Comparison of ENCODE assay signal across 13 mouse cellular contexts in genomic region chr10:14179424-14180339, GRCm38 (mm10).
DNase-seq lines count a peak whose midpoint lies in the region; ATAC-seq and TF ChIP-seq lines count a peak whose summit lies in the region.
"Had no signal": no experiment of that assay in that cellular context is flagged by ENCODE, and none has a peak within 500 bp of the region (broad histone marks: within the 10 kb centered on the region; RNA-seq: fewer than 3 reads in every experiment).

No protein-coding gene starts in this region.

- H3K4me3 ChIP-seq in hindbrain, embryonic 16.5 days (ENCODE audit: low read length) = no peak overlapping the region
- no peak overlapping the region for H3K4me3 ChIP-seq in hindbrain, embryonic 12.5 days
- H3K4me3 ChIP-seq in cortical plate, adult 2 months (ENCODE audit: insufficient read depth, low read length) = no peak overlapping the region
- H3K4me3 ChIP-seq: embryonic facial prominence, embryonic 13.5 days had no signal

- H3K9me3 ChIP-seq in hindbrain, embryonic 16.5 days (ENCODE audit: control insufficient read depth, low read length) = no peaks in the 10 kb centered on the region
- no peaks in the 10 kb centered on the region for H3K9me3 ChIP-seq in hindbrain, embryonic 12.5 days (replicated peaks)
- H3K9me3 ChIP-seq: embryonic facial prominence, embryonic 13.5 days had no signal

- peak; percentile 70 to 85 for DNase-seq in layer of hippocampus, postnatal 14 days (ENCODE audit: low spot score in 2 of 2)
- DNase-seq in right cerebral cortex, adult 2 months (ENCODE audit: low spot score in 2 of 2) = peak; percentile 49 to 71
- no peak for DNase-seq in lung, postnatal 4 days
- DNase-seq in lung, postnatal 25 days (ENCODE audit: low spot score) = no peak
- no peak for DNase-seq in thymus, postnatal 36 days
- DNase-seq: heart, postnatal 4 days had no signal

- H3K27ac ChIP-seq in hindbrain, embryonic 16.5 days (ENCODE audit: low read depth, low read length) = no peak overlapping the region
- no peak overlapping the region for H3K27ac ChIP-seq in hindbrain, embryonic 12.5 days
- H3K27ac ChIP-seq in cortical plate, adult 2 months (ENCODE audit: insufficient read depth, low read length) = peak overlapping the region; percentile 39; the same call in 1 of the 2 replicates
- H3K27ac ChIP-seq: embryonic facial prominence, embryonic 13.5 days; liver, embryonic 14.5 days had no signal

- H3K36me3 ChIP-seq in hindbrain, embryonic 16.5 days (ENCODE audit: control insufficient read depth, insufficient read depth, low read length) = no peaks in the 10 kb centered on the region
- H3K36me3 ChIP-seq in hindbrain, embryonic 12.5 days = no peaks in the 10 kb centered on the region
- H3K36me3 ChIP-seq: embryonic facial prominence, embryonic 13.5 days had no signal

- ATAC-seq in hindbrain, embryonic 16.5 days = peak; percentile 61; the same call in 1 of the 2 replicates
- no peak for ATAC-seq in hindbrain, embryonic 12.5 days (ENCODE audit: low FRiP score)
- ATAC-seq: activated CD4-positive, CD25-positive, alpha-beta regulatory T cell, adult 4 months had no signal

- TF ChIP-seq CTCF in cortical plate, adult 2 months (IDR thresholded peaks at IDR 0.05; ENCODE audit: extremely low read depth, insufficient read depth, low read length) = no peak

- H3K4me2 ChIP-seq in hindbrain, embryonic 16.5 days (ENCODE audit: low read length) = no peak overlapping the region
- H3K4me2 ChIP-seq in hindbrain, embryonic 12.5 days (replicated peaks) = no peak overlapping the region
- H3K4me2 ChIP-seq: embryonic facial prominence, embryonic 13.5 days had no signal

- no peaks in the 10 kb centered on the region for H3K27me3 ChIP-seq in hindbrain, embryonic 16.5 days (replicated peaks; ENCODE audit: control insufficient read depth, insufficient read depth, low read length)
- H3K27me3 ChIP-seq in hindbrain, embryonic 12.5 days = no peaks in the 10 kb centered on the region
- H3K27me3 ChIP-seq: CH12.LX; embryonic facial prominence, embryonic 13.5 days had no signal

- no peak overlapping the region for H3K9ac ChIP-seq in hindbrain, embryonic 16.5 days (ENCODE audit: low read depth, low read length)
- no peak overlapping the region for H3K9ac ChIP-seq in hindbrain, embryonic 12.5 days
- H3K9ac ChIP-seq: embryonic facial prominence, embryonic 13.5 days; liver, embryonic 14.5 days had no signal

- WGBS in hindbrain, embryonic 16.5 days = 68% methylated on average over 19 of the region's 19 CpGs
- WGBS in hindbrain, embryonic 12.5 days = 87% methylated on average over 19 of the region's 19 CpGs

- H3K4me1 ChIP-seq in hindbrain, embryonic 16.5 days (ENCODE audit: control insufficient read depth, insufficient read depth, low read depth, low read length) = no peaks in the 10 kb centered on the region
- no peaks in the 10 kb centered on the region for H3K4me1 ChIP-seq in hindbrain, embryonic 12.5 days
- H3K4me1 ChIP-seq in cortical plate, adult 2 months (ENCODE audit: control insufficient read depth, insufficient read depth, low read length) = peaks cover 6% of the 10 kb centered on the region; the same call in 1 of the 2 replicates
- H3K4me1 ChIP-seq: embryonic facial prominence, embryonic 13.5 days had no signal

- no peak for TF ChIP-seq POLR2A in cortical plate, adult 2 months (IDR thresholded peaks at IDR 0.05; ENCODE audit: extremely low read depth, insufficient read depth, low read length)

Comparison
In these comparisons a context has a peak if more than half of its experiments do, and no peak if none do; other contexts are left out.
1. DNase-seq: peak in layer of hippocampus, postnatal 14 days (2 of 2) and right cerebral cortex, adult 2 months (2 of 2); none in lung, postnatal 4 days (0 of 2), lung, postnatal 25 days (single experiment) and thymus, postnatal 36 days (0 of 2).